Mouse (Mus musculus) ovary, postnatal 10 days (tissue): Measurements from ENCODE around the gene Pnmt.

Source experiments
- DNase-seq: peaks from one replicate; pipeline ENCODE4 v3.0.0; 2022; ENCODE audit warnings: low spot score

Pnmt gene

DNA sequence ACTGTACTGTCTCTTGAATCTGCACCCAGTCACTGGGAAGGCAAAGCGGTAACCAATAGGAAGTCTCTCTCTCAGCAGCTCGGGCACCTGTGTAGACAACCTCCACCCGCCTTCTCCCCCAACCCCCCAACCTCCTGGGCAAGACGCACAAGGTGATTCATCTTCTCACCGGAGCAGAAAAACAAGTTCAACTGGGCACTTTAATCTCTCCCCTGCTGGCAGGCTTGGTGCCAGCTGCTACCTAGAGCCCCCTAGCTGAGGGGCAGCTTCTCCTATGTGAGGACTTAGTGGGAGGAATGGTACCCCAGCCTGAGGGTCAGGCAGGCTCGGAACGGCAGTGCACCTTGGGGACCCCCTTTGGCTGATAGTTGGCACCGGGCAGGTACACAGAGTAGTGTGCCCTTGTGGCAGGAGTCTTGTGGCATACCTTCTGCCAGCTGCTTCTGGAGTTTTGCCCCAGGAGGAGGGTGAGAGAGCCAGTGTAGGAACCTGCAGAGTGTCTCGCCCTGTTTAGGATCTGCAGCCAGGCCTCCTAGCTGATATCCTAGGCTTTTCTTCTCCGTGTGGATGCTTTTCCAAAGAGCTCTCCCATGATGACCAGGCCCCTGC lies 32.8 kb downstream of the Pnmt start:
- DNase-seq, result no peak

DNA sequence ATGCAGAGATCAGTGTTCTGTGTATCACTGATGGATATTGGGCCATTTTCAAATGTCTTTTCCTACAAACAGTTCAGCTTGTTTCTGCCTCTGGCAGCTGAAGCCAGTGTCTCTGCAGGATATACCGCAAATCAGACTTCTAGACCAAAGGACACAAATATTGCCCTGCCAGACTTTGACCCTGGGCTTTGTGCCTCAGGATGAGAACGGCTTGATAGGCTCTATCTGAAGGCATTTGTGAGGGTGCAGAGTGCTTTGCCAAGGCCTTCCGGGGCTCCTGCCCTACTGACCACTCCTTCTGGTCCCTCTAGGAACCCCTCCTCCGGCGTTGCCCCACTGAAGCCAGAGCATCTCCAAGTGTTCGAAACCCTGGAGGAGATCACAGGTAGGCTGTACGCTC lies 40.3 kb downstream of the Pnmt start:
- DNase-seq, result no peak

DNA sequence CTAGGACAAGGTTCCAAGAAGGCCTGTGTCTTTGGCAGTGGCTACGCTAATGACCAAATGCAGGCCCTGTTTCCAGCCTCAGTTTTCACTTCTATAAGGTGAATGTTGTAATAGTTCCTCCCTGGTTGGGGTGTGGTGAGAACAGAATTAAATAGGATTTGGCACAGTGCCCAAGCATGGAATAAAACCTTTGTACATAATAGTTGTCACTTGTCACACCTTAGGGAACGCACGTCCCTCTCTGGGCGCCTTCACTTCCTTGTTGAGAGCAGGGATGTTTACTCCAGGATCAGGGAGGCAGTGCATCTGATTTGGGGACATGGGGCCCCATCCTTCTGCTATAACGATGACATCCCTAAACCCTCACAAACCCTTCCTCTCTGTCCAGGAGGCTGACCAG lies 42.2 kb downstream of the Pnmt start:
- DNase-seq, result no peak

DNA sequence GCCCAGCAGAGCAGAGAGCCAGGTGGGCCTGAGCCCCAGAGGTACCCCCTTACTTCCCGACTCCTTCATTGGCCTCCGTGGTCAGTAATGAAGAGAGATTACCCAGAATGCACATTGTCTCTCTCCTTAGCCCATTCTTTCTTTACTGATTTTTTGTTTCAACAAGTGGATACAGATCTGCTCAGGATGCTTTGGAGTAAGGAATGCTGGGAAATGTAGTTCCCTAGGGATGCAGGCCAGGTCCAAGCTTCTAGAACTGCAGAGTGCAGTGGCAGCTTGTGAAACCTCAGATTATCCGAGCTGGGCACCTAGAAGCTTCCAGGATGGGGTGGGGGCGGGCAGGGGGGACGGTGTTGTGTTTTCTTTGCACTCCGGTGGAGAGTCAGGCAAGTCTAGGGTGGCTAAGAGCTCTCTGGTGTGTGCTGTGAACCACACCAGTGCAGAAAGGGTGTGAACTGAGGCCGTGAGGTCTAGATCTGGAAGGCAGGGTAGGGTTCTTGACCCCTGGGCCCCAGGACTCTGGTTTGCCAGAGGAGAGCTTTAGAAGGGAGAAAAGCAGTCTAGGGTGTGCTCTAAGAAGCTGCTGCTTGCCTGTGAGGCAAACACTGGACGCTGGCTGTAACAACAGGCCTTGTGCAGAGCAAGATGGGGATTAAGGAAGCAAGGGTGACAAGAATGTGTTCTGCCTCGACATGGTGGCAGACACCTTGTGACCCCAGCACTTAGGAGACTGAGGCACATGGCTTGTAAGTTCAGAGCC lies 45.7 kb downstream of the Pnmt start:
- no peak for DNase-seq

DNA sequence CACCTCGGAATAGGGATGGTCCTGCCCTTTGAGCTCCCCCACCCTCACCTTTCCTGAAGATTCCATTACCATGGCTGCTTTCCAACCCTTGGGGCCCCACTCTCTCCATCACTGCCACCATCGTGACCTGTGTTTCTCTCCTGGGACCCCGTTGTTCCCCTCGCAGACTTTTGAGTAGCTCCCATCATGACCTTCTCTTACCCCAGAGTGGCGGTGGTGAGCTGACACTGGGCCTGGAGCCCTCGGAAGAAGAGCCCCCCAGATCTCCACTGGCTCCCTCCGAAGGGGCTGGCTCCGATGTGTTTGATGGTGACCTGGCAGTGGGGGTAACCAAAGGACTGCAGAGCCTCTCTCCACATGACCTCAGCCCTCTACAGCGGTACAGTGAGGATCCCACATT lies 49.5 kb downstream of the Pnmt start:
- DNase-seq, result no peak

DNA sequence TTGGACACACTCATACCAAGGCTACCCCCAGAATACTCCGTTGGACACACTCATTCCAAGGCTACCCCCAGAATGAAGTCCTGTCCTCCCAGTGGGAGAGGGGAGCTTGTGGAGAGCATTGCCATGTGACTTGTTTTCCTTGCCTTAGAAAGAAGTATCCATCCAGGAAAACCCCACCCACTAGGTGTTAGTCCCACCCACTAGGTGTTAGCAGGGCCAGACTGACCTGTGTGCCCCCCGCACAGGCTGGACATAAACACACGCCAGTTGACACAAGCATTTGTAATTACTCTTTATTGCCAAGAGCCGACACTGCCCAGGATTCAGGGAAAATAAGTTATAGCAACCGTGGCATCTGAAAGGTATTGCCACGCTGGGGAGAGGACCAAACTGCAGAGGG lies 51.2 kb downstream of the Pnmt start:
- DNase-seq, result no peak
